Mouse (Mus musculus) mouse embryonic stem cell (cell line): Measurements from ENCODE around the gene Ecm1.
"Not testable (repeated sequence)": the region's sequence is repeated elsewhere in the genome, so short reads cannot be mapped to it uniquely, and the experiment has no call there.

ENCODE experiments used
- in situ Hi-C, 2 experiments: fragments of 300-500 bp; cut with MboI; formaldehyde crosslinking; loops; 1 replicate in 1 of 2; 3 replicates in 1 of 2; pipeline ENCODE4 v1.14.3; 2019 to 2020; ENCODE audit warnings: low sequenced_read_pairs in 2 of 2, low pct_unique_long_range_greater_than_20kb in 1 of 2, mixed read lengths in 1 of 2; ENCODE audit not compliant: unreplicated experiment in 1 of 2

Gene Ecm1

GRCm38 (mm10) chr3:95695796-95696195 lies 43.6 kb downstream of the Ecm1 start:
- in situ Hi-C loops = no loop called here

DNA sequence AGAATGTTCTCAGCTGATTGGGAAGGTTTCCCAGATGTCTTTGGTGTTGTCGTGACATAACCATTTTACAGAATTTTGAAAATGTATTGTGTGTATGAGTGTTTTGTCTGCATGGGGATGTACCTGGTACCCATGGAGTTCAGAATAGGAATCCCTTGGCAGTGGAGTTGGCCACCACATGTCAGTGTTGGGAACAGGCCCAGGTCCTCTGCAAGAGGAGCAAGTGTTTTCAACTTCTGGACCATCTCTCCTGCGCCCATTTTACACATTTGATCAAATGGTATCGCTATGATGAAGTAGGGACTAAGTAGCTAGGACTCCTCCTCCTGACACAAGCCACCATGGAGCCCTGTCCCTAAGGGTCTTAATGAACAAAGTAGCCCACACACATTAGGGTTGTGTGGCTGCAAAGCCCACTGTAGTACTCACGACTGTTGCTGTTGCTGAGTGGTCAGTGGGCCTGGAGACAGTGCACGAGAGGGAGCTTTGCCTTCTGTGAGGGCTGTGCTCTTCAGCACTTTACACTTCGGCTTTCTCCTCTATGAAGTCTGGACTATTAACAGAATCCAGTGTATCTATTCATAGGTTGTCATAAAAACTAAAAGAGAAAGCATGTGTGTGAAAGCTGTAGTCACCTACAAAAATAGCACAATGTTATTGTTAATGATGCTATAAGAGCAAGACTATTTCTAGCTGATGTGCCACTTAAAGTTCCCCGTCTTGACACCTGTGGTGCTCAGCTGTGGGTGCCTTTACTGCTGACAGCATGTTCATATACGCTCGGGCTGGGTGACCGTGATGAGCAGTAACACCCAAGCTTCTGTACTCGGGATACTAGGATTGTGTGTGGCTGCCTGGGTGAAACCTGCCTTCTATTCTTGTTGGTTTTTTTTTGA lies 44.3 kb downstream of the Ecm1 start:
- in situ Hi-C loops = no loop called here

GRCm38 (mm10) chr3:95693821-95694807 lies 45.3 kb downstream of the Ecm1 start:
- in situ Hi-C loops = no loop called here

DNA sequence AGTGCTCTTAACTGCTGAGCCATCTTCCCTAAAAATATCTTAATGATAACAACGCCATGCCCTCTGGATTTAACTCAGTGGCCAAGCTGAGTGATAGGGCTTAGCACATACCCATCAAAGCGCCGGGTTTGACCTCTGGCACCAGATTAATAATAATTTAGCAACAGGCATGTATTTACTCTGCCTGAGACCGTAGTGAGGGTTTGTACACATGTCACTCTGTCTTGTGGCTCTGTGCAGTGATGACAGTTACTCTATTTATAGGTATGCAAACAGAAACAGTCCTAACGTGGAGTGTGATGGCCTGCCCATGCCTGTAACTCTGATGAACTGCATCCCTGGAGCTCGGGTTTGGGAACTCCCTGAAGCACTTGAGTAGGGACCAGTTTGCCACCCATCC lies 46.7 kb downstream of the Ecm1 start:
- in situ Hi-C loops = no loop called here

GRCm38 (mm10) chr3:95690552-95690951 lies 48.8 kb downstream of the Ecm1 start:
- in situ Hi-C loops = not testable (repeated sequence)

GRCm38 (mm10) chr3:95689940-95690339 lies 49.4 kb downstream of the Ecm1 start:
- in situ Hi-C loops = no loop called here

GRCm38 (mm10) chr3:95689171-95689915 lies 50.0 kb downstream of the Ecm1 start:
- in situ Hi-C loops = no loop called here

- in situ Hi-C loops = no loop called here
These were observed 51.6 kb downstream of the Ecm1 start, which contains the start of gene Adamtsl4 for GRCm38 (mm10) chr3:95687524-95688421. Adamtsl4 (minus strand) TSS chr3:95687917.

DNA sequence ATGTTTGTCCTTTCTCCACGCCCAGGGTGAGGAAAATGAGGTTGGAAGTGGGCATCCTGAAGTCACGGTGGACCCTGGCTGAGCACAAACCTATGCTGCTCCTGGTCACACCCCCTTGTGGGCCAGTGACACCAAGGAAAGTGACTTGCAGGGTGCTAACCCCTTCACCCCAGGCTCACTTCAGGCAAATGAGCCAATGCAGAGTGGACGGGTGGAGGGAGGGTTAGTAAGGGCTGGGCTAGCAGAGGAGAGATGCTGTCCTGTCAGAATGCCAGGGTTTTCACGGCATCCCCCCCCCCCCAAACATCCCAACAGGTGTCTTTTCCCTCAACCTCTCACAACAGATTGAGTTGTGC lies 52.2 kb downstream of the Ecm1 start:
- in situ Hi-C loops = no loop called here

- in situ Hi-C loops = no loop called here
These were observed 52.7 kb downstream of the Ecm1 start for GRCm38 (mm10) chr3:95686492-95687167.

DNA sequence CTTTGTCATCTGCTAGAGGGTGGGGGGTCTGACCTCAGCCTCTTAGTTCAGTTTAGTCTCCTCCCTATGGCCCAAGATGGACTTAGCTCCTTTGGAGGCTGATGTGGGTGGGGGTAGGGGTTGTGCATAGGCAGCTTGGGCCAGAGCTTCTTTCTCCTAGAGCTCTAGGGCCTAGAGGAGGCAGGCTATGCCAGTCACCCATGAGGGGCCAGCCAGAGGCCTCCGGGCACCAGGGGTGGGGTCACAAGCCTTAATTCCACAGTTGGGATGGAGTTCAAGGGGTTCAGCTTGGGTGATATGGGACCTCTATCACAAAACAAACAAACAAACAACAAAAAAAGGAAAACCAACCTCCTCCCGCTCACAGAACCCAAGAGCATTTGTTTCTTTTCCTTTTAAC lies 53.7 kb downstream of the Ecm1 start:
- in situ Hi-C loops = no loop called here

DNA sequence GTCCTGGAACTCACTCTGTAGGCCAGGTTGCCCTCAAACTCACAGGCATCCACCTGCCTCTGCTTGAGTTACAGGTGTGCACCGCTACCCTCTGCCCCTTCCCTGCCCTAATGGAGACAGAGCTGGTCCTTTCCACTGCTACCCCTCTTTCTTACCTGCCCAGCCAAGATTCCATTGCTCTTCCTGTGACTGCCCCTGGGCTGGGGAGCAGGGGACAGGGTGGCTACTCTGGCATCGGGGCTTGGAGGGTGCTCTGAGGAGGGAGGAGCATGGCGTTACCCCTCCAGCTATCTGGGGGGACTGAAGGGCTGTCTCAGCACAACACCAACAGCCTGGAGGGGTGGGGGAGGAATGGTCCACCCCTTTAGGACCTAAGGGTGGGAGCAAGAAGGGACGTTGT lies 54.1 kb downstream of the Ecm1 start:
- in situ Hi-C loops = no loop called here

DNA sequence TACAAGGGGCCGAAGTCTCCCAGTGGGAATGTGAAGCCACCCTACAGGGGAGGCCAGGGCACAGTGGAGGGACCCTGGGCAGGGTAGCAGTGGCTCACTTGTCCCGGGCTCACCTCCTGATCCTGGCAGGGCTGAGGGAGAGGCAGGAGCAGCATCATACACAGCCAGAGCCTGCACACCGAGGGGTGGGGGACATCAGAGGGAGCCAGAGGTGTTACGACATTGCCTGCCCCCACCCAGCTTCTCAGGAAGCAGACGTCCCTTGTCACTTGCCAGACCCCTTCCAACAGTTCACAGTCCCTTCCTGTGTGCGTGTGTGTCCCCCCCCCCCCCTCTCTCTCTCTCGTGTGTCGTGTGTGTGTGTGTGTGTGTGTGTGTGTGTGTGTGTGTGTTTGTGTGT lies 54.5 kb downstream of the Ecm1 start:
- in situ Hi-C loops = no loop called here
